Mouse (Mus musculus) embryonic fibroblast, embryonic 13.5 days (primary cell): ENCODE data around the gene Mrto4.

Experiments used
- CTCF ChIP-seq: IDR thresholded peaks from 2 replicates; pipeline ENCODE4 v1.5.1; 2011; ENCODE audit warnings: mild to moderate bottlenecking, control low read depth, low read length, moderate library complexity, borderline replicate concordance; ENCODE audit not compliant: insufficient read depth
- POLR2A ChIP-seq: IDR thresholded peaks from 2 replicates; pipeline ENCODE4 v1.6.1; 2011; ENCODE audit warnings: low read depth, mild to moderate bottlenecking, control low read depth, low read length, moderate library complexity

DNA sequence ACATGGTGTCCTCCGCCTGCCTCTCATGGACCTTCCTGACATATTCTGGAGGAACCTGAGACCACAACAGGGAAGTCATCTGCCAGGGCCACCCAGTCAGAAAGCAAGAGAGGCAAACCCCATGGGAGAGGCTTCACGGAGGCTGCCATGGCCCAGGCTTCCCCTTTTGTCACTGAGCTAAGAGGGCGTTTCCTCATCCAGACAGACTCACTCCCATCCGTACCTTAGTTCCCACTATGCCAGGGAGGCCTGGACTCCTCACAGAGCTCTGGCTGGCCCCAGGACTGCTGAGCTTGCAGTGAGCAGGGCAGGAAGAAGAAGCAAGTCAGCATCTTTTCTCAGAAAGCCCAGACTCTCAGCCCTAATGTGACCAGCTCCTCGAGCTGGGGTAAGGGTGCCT lies 44.5 kb downstream of the Mrto4 start:
- no peak for TF ChIP-seq CTCF
- no peak for TF ChIP-seq POLR2A
